9 mouse cellular contexts compared by ENCODE assay signal in the genomic region with DNA sequence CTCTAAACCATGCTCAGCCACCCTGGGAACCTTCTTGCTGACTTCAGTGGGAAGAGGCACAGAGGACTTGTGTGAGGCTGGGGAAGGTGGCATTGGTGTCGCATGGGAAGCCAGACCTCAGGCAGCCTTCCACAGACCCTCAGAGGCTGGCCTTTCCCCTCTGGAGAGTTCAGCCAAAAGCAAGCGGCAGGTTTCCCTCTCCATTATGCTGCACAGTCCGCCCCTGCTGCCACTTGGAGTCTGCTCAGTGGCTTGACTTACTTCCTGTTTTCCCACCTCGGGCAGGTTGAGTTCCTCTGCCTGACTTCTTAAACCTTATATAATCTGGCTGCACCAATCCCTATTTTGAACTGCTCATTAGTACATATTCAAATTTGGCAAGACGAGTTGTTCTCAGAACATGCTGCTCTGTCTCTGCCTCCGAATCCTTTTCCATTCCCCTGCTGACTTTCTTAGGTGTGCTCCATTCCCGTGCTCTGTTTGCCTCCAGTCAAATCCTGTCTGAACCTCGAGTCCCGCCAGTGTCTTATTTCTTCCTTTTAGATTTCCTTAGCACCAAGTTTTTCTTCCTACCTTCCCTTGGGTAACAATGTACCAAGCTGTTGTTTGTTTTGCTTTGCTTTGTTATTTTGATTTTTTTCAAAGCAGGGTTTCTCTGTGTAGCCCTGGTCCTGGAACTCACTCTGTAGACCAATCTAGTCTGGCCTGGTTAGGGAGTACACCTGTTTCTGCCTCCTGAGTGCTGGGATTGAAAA.
A peak's percentile ranks its signal among the peaks of the same experiment; 100 is the strongest.
DNase-seq lines count a peak whose midpoint lies in the region; ATAC-seq and TF ChIP-seq lines count a peak whose summit lies in the region.
"Had no signal": no experiment of that assay in that cellular context is flagged by ENCODE, and none has a peak within 500 bp of the region (broad histone marks: within the 10 kb centered on the region; RNA-seq: fewer than 3 reads in every experiment).

No protein-coding gene starts in this region.

- 46% methylated on average over 9 of the region's 9 CpGs for WGBS in hindbrain, embryonic 14.5 days
- 40% methylated on average over 9 of the region's 9 CpGs for WGBS in hindbrain, postnatal 0 days
- 46% methylated on average over 9 of the region's 9 CpGs for WGBS in lung, embryonic 16.5 days
- WGBS in forebrain, postnatal 0 days, result 43% methylated on average over 9 of the region's 9 CpGs

- no peak overlapping the region for H3K4me2 ChIP-seq in hindbrain, embryonic 14.5 days (replicated peaks)
- H3K4me2 ChIP-seq in hindbrain, postnatal 0 days (ENCODE audit: low read depth, low read length), result no peak overlapping the region
- H3K4me2 ChIP-seq in lung, embryonic 16.5 days (ENCODE audit: low read depth, low read length), result peak overlapping the region; percentile 18; the same call in 1 of the 2 replicates
- H3K4me2 ChIP-seq in forebrain, postnatal 0 days (ENCODE audit: low read depth), result no peak overlapping the region
- H3K4me2 ChIP-seq: neural tube, embryonic 15.5 days had no signal

- no peak overlapping the region for H3K4me3 ChIP-seq in hindbrain, embryonic 14.5 days (replicated peaks; ENCODE audit: low read length)
- no peak overlapping the region for H3K4me3 ChIP-seq in hindbrain, postnatal 0 days (ENCODE audit: low read length)
- H3K4me3 ChIP-seq in G1E (ENCODE audit: low read depth, low read length), result peak overlapping the region; percentile 62; the same call in 1 of the 2 replicates
- no peak overlapping the region for H3K4me3 ChIP-seq in lung, embryonic 16.5 days (ENCODE audit: low read length)
- H3K4me3 ChIP-seq in forebrain, postnatal 0 days (ENCODE audit: low read depth, low read length), result no peak overlapping the region
- H3K4me3 ChIP-seq: neural tube, embryonic 15.5 days had no signal

- no peak for DNase-seq in hindbrain, embryonic 14.5 days (ENCODE audit: low spot score)
- no peak for DNase-seq in hindbrain, postnatal 0 days (ENCODE audit: low spot score)
- no peak for DNase-seq in G1E (ENCODE audit: low spot score)
- DNase-seq in urinary bladder, adult 18-20 months (ENCODE audit: low spot score in 2 of 2), result no peak
- no peak for DNase-seq in forebrain, postnatal 0 days
- no peak for DNase-seq in layer of hippocampus, adult 8-10 months (ENCODE audit: low spot score in 2 of 2)

- H3K9me3 ChIP-seq in hindbrain, embryonic 14.5 days (ENCODE audit: control insufficient read depth, low read length), result no peaks in the 10 kb centered on the region
- no peaks in the 10 kb centered on the region for H3K9me3 ChIP-seq in hindbrain, postnatal 0 days (ENCODE audit: low read length)
- no peaks in the 10 kb centered on the region for H3K9me3 ChIP-seq in G1E (replicated peaks)
- no peaks in the 10 kb centered on the region for H3K9me3 ChIP-seq in lung, embryonic 16.5 days (ENCODE audit: control insufficient read depth, low read length)
- no peaks in the 10 kb centered on the region for H3K9me3 ChIP-seq in forebrain, postnatal 0 days (ENCODE audit: low read length)
- H3K9me3 ChIP-seq: neural tube, embryonic 15.5 days had no signal

- no peaks in the 10 kb centered on the region for H3K36me3 ChIP-seq in hindbrain, embryonic 14.5 days (replicated peaks; ENCODE audit: control insufficient read depth, insufficient read depth)
- no peaks in the 10 kb centered on the region for H3K36me3 ChIP-seq in hindbrain, postnatal 0 days (ENCODE audit: insufficient read depth, low read length)
- no peaks in the 10 kb centered on the region for H3K36me3 ChIP-seq in G1E (replicated peaks)
- no peaks in the 10 kb centered on the region for H3K36me3 ChIP-seq in lung, embryonic 16.5 days (ENCODE audit: control insufficient read depth, insufficient read depth, low read length)
- no peaks in the 10 kb centered on the region for H3K36me3 ChIP-seq in forebrain, postnatal 0 days (ENCODE audit: insufficient read depth)
- H3K36me3 ChIP-seq: neural tube, embryonic 15.5 days had no signal

- TF ChIP-seq CTCF in hindbrain, postnatal 0 days (IDR thresholded peaks at IDR 0.05; ENCODE audit: low read depth), result no peak
- TF ChIP-seq CTCF in G1E (IDR thresholded peaks at IDR 0.05; ENCODE audit: low read depth, low read length), result no peak
- TF ChIP-seq CTCF in forebrain, postnatal 0 days (IDR thresholded peaks at IDR 0.05; ENCODE audit: low read depth), result no peak

- no peaks in the 10 kb centered on the region for H3K27me3 ChIP-seq in hindbrain, embryonic 14.5 days (ENCODE audit: control insufficient read depth, insufficient read depth, low read length)
- H3K27me3 ChIP-seq in hindbrain, postnatal 0 days (ENCODE audit: insufficient read depth, low read length), result no peaks in the 10 kb centered on the region
- H3K27me3 ChIP-seq in G1E (ENCODE audit: insufficient read depth, low read length), result no peaks in the 10 kb centered on the region
- H3K27me3 ChIP-seq in lung, embryonic 16.5 days (ENCODE audit: control insufficient read depth, insufficient read depth, low read depth, low read length), result no peaks in the 10 kb centered on the region
- no peaks in the 10 kb centered on the region for H3K27me3 ChIP-seq in forebrain, postnatal 0 days (ENCODE audit: insufficient read depth, low read length)
- H3K27me3 ChIP-seq: neural tube, embryonic 15.5 days had no signal

- no peak for ATAC-seq in hindbrain, embryonic 14.5 days (ENCODE audit: low FRiP score)
- no peak for ATAC-seq in hindbrain, postnatal 0 days
- ATAC-seq in G1E (ENCODE audit: extremely low read depth, insufficient number of reproducible peaks, low FRiP score, poor library complexity, severe bottlenecking), result no peak
- ATAC-seq in hematopoietic stem cell, adult 5-6 weeks (replicated peaks in 1 of 2; ENCODE audit: insufficient read depth in 1 of 2, low FRiP score in 2 of 2, low TSS enrichment in 1 of 2, low read depth in 1 of 2, poor library complexity in 2 of 2, severe bottlenecking in 2 of 2), result peak; percentile 70 to 72; a peak in 3 of 4 replicates
- ATAC-seq in lung, embryonic 16.5 days (ENCODE audit: low read depth), result no peak
- no peak for ATAC-seq in forebrain, postnatal 0 days

- peak overlapping the region; percentile 47; the same call in 1 of the 2 replicates for H3K27ac ChIP-seq in hindbrain, embryonic 14.5 days
- H3K27ac ChIP-seq in hindbrain, postnatal 0 days, result no peak overlapping the region
- peak overlapping the region; percentile 15; the same call in 1 of the 2 replicates for H3K27ac ChIP-seq in lung, embryonic 16.5 days (ENCODE audit: low read length)
- H3K27ac ChIP-seq in forebrain, postnatal 0 days (ENCODE audit: low read depth, low read length), result no peak overlapping the region
- H3K27ac ChIP-seq: neural tube, embryonic 15.5 days had no signal

- 0 out of 2 replicates have a peak, but pooled peaks cover 2% of the 10 kb centered on the region for H3K4me1 ChIP-seq in hindbrain, embryonic 14.5 days (replicated peaks; ENCODE audit: control insufficient read depth, insufficient read depth, low read length)
- H3K4me1 ChIP-seq in hindbrain, postnatal 0 days (ENCODE audit: insufficient read depth, low read length), result 0 out of 2 replicates have a peak, but pooled peaks cover 2% of the 10 kb centered on the region
- H3K4me1 ChIP-seq in G1E (ENCODE audit: insufficient read depth, low read depth, low read length), result peaks cover 37% of the 10 kb centered on the region
- peaks cover 10% of the 10 kb centered on the region for H3K4me1 ChIP-seq in lung, embryonic 16.5 days (replicated peaks; ENCODE audit: control insufficient read depth, insufficient read depth, low read length)
- H3K4me1 ChIP-seq in forebrain, postnatal 0 days (ENCODE audit: insufficient read depth), result no peaks in the 10 kb centered on the region

- H3K9ac ChIP-seq in hindbrain, embryonic 14.5 days, result no peak overlapping the region
- no peak overlapping the region for H3K9ac ChIP-seq in hindbrain, postnatal 0 days (replicated peaks; ENCODE audit: low read length)
- H3K9ac ChIP-seq in lung, embryonic 16.5 days (ENCODE audit: low read length), result 0 out of 2 replicates have a peak overlapping the region, but pooled peaks have one; percentile 17
- H3K9ac ChIP-seq in forebrain, postnatal 0 days, result no peak overlapping the region
- H3K9ac ChIP-seq: neural tube, embryonic 15.5 days had no signal

Comparison
In these comparisons a context has a peak if more than half of its experiments do, and no peak if none do; other contexts are left out.
1. H3K27ac ChIP-seq: peak in hindbrain, embryonic 14.5 days (single experiment) and lung, embryonic 16.5 days (single experiment); none in hindbrain, postnatal 0 days (single experiment) and forebrain, postnatal 0 days (single experiment).
2. ATAC-seq: peak in hematopoietic stem cell, adult 5-6 weeks (2 of 2); none in hindbrain, embryonic 14.5 days (single experiment), hindbrain, postnatal 0 days (single experiment), G1E (single experiment), lung, embryonic 16.5 days (single experiment) and forebrain, postnatal 0 days (single experiment).